Mouse (Mus musculus) midbrain, embryonic 10.5 days (tissue): ENCODE data around the gene Dock2. TPM values are rescaled to one million over a fixed set of nuclear protein-coding genes. Genes with fewer than 3 reads are reported as not detected.

Source experiments
- DNase-seq: peaks from one replicate; pipeline ENCODE4 v3.0.0-alpha.2; 2017; ENCODE audit warnings: low spot score
- H3K27ac ChIP-seq: fragments of 300-500 bp; sonication (generic); replicated peaks from 2 replicates; pipeline ENCODE4 v1.5.1; 2016; ENCODE audit warnings: mild to moderate bottlenecking
- H3K27me3 ChIP-seq: fragments of 300-500 bp; sonication (generic); 2 replicates; pipeline ENCODE4 v1.6.1; 2016; ENCODE audit warnings: low read depth, mild to moderate bottlenecking; ENCODE audit not compliant: poor library complexity, severe bottlenecking
- H3K36me3 ChIP-seq: fragments of 300-500 bp; sonication (generic); 2 replicates; pipeline ENCODE4 v1.6.1; 2016; ENCODE audit warnings: mild to moderate bottlenecking, moderate library complexity
- H3K4me1 ChIP-seq: fragments of 300-500 bp; sonication (generic); 2 replicates; pipeline ENCODE4 v1.6.1; 2016
- H3K4me3 ChIP-seq: fragments of 300-500 bp; sonication (generic); 2 replicates; pipeline ENCODE4 v1.5.1; 2016; ENCODE audit warnings: mild to moderate bottlenecking, moderate library complexity
- H3K9me3 ChIP-seq: fragments of 300-500 bp; sonication (generic); replicated peaks from 2 replicates; pipeline ENCODE4 v1.6.1; 2016; ENCODE audit warnings: mild to moderate bottlenecking
- WGBS: fragments of 180-500 bp; shearing (Covaris S2); methylation state at CpG from one replicate; pipeline ENCODE4 v1.1.7; 2016; 5-methylcytosine and 5-hydroxymethylcytosine counted together
- polyA plus RNA-seq: library from polyadenylated mRNA; unstranded; fragments of >200 nt; fragmentation: Nextera tagmentation; extraction: Ambion mirVana; gene quantifications from 2 replicates; pipeline ENCODE4 v1.2.1, GENCODE M21; 2016

The Dock2 gene
- polyA plus RNA-seq, 1 experiment from 2014 or later, result 0.69 TPM

- H3K27ac ChIP-seq, result no peak overlapping the region
- peaks cover 13% of the 10 kb centered on the region for H3K4me1 ChIP-seq
- no peaks in the 10 kb centered on the region for H3K27me3 ChIP-seq
- 89% methylated on average over 2 of the region's 2 CpGs for WGBS
- H3K4me3 ChIP-seq, result no peak overlapping the region
- no peaks in the 10 kb centered on the region for H3K36me3 ChIP-seq
- DNase-seq, result no peak
- no peaks in the 10 kb centered on the region for H3K9me3 ChIP-seq
These were observed 604.9 kb downstream of the Dock2 start for GRCm38 (mm10) chr11:34178752-34179151.

Other genes starting within 250 kb of the Dock2 start
- 30.7 and 32.5 TPM in 2 replicates for gene Spdl1, start 49.7 kb upstream of the Dock2 start, polyA plus RNA-seq